Mouse (Mus musculus): ENCODE data around the gene Fstl1.

Gene Fstl1

DNA sequence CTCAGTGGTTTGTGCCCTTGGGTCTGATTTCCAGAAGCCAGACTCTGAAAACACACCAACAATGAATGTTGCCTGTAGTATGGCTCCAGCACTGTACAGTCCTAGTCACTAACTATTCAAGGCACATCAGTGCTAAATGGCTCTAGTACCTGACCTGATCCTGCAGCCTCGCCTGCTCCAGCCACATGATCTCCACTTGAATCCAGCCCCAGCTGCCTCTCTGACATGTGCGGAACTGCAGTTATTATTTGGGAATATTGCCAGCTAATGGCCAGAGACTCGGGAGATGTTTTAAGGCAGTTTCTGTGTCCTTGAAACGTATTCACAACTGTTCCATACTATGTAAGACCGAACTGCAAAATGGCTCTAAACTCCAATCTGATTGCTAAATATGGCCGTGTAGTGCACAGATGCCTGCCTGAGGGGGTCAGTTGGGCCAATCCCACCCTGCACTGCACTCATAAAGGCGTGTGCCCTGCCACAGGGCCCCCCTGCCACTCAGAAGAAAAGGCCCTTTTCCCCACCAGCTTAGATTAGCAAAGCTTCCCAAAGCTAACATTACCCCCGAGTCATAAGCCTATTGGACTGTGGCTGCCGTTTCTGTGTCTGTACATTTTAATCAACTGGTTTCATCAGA is 11.0 kb downstream of the Fstl1 start:
- no peak for DNase-seq (ENCODE audit: extremely low spot score)

DNA sequence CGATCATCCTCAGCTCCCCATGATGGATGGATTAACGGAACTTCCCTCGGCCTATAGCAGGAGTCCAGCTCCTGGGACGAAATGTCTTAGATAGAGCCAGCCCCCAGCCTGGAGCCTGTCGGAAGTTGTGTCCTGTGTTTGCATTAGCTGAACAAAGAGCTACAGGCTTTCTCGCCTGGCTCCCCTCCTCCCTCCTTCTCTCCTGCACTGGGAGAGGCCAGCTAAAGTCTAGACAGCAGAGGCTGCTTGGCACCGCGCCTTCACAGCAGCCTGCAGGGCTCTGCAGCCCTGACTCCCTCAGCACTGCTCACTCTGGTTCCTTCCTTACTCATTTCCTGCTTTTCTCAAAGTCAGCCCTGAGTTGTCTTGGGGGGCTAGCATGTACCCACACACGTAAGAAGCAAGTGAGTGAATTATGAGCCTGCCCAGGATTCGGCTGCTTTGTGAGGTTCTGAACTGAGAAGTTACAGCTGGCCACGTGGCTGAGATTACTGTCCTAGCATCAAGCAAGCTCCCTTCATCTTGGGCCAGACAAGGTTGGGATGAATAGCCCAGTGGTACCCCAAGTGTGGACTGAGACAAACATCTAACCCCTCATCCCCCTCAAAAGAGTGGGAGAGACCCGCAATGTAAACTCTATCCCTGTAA is 11.8 kb downstream of the Fstl1 start:
- peak; percentile 66 for DNase-seq (ENCODE audit: extremely low spot score)

DNA sequence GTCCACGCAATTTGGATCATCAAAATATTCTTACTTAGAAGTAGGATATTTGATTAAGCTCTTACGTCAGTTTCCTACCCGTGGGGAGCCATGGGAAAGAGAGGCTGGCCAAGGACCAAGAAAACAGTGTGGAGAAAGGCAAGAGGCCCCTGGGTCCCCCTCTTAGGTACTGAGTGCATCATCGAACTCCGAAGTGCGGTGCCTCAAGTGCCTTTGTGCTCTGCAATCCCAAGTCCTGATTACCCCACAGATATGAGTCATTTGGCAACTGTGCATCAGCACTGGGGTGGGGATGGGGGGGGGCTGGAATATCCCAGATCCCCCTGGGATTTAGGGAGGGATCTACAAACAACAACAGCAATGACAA is 12.3 kb downstream of the Fstl1 start:
- DNase-seq (ENCODE audit: extremely low spot score), result no peak

DNA sequence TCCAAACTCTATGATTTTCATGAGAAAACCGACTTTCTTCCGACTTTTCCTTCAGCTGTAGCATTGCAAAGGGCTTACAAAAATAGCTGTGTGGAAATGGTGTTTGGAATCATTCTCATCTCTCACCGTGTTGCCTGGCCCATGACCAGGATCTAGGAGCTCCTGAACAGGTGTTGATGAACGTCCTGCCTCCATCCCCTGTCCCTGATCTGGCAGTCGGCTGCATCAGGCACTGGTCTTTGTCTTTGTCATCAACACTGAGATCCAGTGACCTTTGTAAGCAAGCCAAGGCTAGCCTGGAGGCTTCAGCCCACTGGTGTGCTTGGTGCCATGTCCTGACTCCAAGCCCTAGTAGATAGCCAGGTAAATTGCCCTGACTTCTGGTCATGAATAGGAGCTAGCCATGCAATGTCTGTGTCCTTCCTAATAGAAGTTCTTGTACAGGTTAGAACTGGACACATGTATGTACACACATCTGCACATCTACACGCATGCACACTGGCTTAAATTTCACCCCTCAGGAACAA is 12.8 kb downstream of the Fstl1 start:
- DNase-seq (ENCODE audit: extremely low spot score), result no peak

DNA sequence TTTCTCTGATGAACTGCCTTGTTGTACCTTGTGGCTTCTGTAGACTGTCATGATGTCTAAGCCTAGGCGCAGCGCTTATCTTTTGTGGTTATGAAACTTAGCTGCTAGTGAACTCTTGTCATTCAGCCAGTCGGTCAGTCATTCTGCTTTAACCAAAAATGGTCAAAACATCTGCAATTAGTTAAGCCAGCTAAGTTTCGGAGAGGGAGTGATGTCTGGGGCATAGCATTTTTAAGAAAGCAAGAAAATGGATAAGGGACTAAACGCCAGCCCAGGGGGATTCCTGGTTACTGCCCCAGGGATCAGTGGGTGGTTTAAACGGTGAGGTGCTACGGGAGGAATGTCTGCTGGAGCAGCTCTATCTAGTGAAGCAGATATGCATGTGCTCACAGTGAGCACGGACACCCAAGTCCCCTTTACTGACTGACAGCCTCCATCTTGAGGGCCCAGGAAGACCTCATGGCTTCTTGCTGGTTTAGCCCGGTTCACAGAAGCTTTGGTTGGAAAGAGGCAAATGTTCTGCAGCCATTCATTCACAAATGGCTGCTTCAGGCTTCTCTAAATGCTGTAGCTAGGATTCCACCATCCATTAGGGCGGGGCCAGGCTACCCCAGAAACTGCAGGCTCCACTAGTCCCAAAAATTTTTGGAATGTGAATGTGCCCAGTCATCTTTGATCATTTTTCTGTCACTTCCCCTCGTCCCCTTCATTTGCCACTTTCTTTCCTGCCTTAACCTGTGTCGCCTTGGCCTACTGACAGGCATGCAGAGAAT is 13.5 kb downstream of the Fstl1 start:
- DNase-seq (ENCODE audit: extremely low spot score), result no peak

DNA sequence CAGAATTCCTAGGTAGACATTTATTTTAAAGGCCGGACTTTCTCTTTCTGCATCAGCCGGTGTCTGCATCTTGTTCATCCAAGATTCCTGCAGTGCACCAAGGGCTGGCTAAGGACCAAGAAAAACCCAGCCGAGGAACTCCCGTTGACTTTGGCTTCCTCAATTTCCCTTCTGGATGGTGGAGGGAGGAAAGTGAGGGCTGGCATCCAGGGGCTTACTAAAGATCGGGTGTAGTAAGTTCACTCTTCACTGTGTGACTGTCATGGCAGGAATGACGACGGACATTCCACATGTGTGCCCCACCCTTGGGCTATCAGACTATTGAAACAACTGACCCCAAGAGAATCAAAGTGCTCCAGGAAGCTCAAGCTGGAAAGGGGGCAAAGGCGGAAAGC is 14.1 kb downstream of the Fstl1 start:
- DNase-seq (ENCODE audit: extremely low spot score), result no peak

DNA sequence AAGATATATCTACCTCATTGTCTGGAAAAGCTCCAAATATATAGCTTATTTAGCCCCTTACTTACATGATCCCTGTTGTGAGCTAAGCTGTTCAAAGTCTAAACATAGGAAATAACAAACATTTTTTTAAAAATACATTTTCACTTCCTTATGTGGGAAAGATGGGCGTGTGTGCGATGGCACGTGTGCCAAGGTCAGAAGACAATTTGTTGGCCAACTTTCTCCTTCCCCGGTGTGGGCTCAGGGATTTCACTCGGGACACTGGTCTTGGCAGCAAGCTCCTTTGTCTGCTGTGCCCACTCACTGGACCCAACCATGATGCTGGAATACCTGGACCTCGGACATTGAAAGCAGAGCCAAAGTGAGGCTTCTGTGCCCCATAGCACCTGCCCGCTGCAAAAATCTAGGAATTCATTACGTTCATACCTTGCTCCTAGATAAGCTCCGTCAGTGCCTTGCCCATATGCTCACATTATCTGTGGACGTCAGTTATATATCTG is 19.0 kb downstream of the Fstl1 start:
- DNase-seq (ENCODE audit: extremely low spot score), result no peak

DNA sequence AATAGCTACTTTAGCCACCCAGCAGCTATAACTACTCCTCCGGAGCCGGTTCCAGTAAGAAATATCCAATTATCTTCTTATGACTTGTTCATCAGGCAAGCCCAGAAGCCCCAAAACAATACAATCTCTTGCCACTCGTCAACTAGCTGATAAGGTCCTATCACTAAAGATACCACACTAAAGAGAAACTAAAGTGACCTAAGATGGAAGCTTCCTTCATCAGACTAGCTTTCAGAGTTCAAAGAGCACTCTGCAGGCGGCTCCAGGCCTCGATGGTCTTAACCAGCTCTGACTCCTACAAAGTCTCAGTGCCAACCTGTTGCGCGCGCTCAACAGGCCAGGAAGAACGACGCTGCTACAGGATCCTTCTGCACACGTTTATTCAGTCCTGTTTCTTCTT is 19.6 kb downstream of the Fstl1 start:
- no peak for DNase-seq (ENCODE audit: extremely low spot score)

DNA sequence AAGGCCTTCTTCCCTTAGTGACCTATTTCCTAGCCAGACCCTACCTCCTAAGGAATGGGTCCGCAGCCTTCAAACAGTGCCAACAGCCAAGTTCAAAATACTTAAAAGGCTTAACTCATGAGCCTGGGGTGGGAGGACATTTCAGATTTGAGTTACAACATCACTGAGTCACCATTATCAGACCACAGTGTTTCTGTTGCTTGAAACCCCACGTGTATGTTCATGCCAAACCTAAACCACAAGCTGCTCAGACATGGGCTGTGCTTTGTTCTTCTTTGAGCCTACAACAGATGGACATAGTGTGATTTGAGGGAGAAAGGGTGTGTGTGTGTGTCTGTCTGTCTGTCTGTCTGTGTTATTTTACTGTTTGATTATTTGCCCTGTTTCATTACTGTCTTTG is 24.4 kb downstream of the Fstl1 start:
- no peak for DNase-seq (ENCODE audit: extremely low spot score)

DNA sequence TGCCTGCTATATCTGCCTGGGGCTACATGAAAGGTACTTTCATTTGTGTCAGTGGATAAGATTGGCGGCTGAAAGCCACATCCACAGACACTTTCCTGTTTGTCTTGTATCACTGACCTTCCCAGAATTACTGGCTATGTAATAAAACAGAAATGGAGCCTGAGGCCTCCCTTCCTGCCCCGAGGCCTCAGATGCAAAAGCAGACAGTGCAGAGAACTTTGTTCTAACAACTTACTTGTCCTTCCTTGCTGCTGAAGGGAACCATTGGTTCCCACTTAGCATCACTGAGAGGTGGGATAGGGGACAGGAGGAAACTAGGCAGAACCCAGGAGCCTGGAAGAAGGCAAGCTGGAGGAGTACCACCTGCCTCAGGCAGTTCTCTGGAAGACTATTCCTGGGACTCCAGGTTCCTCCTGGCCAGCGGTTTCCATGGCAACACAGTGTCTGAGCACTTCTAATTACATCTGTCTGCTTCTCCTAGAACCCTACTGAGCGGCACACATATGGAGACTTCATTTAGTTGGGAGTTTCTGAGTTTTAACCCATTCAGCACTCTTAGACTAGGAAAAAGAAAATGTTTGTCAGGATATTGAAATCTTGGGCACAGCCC is 26.1 kb downstream of the Fstl1 start:
- peak; percentile 21 for DNase-seq (ENCODE audit: extremely low spot score)

DNA sequence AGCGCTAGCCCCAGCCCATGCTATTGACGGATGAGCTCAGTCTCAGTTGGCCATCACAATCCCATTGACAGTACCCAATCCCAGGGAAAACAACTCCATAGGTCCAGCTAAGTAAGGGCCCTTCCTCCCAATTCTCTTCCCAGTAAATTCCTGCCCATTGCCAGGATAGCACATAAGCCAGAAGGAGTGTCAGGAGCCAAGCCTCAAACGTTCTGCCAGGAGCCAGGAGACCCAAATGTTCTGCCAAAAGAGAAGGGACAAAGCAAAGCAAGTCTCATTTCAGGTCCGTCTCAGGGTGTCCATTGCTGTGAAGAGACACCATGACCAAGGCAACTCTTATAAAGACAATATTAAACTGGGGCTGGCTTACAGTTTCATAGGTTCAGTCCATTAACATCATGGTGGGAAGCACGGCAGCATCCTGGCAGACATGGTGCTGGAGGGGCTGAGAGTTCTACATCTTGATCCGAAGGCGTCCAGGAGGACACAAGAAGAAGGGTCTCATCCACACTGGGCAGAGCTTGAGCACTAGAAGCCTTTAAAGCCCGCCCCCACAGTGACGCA is 26.8 kb downstream of the Fstl1 start:
- no peak for DNase-seq (ENCODE audit: extremely low spot score)

DNA sequence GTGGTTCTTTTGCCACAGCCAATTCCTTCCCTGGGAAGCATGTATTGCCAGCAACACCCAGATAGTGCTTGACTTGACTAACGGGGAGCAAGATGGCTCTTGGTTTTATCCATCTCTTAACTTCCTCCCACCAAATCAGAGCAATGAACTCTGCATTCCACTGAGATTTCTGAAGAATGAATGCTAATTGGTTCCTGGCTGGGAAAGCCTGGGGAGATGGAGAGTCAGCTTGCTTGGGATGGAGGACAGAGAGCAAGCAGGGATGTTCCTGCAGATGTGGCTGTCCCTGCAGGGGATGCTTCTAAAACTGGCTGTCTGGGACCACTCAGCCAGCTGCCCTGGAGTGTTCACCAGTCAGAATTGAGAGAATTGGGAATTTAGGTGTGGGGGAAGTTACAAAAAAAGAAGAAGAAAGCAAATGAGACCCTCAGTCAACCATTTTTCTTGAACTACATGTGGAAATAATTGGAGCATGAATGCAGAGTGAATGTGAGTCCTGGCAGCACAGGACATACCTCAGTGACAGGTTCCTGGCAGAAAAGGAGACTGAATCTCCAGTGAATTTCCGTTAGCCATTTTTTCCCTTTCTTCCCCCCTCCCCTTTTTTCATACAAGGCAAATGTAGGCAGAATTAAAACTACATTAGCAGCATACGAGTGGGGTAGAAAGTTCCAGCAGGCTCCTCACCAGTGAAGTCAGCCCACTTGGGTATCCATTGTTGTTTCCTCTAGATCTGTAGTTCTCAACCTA is 29.2 kb downstream of the Fstl1 start:
- no peak for DNase-seq (ENCODE audit: extremely low spot score)

DNA sequence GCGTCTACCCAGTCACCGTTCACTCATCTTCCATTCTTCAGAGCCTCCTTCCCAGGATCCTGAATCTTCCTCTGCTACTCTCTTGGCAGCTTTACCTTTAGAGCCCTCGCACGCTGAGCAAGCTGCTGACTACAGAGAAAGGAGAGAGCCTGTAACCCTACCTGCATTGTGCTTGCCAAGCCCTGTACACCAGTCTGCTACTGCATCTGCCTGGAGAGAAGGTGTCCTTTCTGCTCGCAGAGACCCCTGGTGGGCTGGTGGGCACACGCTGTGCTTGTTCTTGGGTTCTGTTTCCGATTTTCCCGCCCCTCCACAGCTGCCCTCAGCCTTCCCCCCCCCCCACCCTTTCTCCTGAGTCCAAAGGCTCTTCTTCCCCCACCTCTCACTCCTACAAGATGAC is 30.6 kb downstream of the Fstl1 start:
- DNase-seq (ENCODE audit: extremely low spot score), result no peak

DNA sequence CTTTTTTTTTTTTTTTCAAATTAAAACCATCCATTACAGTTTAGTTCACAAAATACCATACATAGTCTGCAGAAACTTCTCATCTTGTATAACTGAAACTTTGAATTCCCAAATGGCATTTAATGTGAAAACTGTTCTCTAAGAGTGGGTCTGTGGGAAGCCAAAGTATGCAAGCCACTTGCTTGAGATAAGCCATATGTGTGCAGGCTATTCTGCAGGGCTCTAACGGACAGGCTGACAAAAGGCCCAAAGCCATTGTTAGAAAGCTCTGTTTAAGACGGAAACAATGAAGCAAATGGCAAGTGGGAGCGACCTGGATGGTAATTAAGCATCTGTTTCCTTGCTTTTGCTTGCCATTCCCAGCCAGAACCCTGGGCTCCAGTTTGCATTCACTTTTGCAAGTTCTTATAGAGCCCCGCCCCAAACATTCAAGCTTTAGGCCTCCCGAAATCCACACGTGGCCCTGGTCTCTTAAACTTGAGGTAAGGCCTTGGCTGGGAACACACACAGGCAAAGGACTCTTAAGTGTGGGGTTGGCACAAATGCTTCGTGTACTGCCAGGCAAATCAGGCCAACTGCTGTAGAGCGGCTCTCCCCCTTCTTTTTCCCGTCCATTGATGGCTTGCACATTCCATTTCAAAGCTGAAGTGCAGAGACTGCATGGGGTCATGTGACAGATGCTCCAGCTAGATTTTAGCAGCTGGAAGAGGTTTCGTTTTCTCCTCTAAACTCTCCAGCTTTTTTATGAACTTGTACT is 32.4 kb downstream of the Fstl1 start:
- no peak for DNase-seq (ENCODE audit: extremely low spot score)

DNA sequence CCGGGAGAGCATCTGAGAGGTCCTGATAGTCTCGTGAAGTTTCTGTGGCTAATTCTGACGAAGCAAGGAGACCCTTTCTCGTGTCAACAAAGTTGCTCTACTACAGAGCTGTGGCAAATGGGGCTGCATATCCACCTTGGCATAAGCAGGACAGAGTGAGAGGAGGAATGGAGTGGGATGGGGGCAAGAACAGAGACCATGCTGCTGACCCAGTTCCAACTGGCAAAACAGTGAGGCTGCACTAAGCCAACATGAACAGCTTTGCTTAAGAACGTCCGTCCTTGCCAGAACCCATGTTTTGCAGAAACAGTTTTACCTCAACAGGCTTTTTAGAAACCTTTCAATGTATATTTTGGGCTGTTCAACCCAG is 32.9 kb downstream of the Fstl1 start:
- DNase-seq (ENCODE audit: extremely low spot score), result no peak

DNA sequence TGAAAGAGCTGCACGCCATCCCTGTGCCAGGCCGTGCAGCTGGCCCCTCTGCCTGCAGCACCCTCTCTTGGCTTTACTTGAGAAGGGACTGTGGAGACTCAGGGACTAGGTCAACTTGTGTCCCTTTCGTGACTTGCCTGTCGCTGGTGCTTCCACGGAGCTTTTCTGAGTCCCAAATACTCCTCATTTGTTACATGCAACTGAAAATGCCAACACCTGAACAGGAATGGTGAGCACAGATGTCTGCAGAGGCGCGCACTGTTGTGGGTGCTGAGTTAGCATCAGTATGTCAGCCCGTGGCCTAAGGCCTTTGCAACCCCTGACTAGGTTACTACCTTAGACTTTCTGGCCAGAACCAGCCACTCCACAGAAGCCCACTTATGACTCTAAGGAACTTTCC is 35.2 kb downstream of the Fstl1 start:
- DNase-seq (ENCODE audit: extremely low spot score), result no peak

DNA sequence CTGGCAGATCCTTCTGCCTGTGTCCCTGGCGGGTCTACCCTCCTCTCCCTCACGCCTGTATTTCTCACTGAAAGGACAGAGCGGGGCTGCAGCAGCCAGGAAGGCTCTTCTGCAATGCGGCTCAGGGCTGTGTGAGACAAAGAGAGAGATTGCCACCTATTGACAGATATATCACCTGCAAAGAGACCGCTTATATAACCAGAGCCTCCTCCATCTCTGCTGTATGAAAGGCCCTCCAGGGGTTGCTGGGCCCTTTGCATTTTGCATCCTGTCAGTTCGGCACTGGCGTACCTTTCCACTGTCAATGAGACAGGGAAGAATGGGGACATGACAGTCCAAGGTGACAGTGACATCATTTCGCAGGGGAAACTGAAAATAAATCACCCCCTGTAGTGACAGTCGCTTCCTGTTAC is 35.8 kb downstream of the Fstl1 start:
- no peak for DNase-seq (ENCODE audit: extremely low spot score)

DNA sequence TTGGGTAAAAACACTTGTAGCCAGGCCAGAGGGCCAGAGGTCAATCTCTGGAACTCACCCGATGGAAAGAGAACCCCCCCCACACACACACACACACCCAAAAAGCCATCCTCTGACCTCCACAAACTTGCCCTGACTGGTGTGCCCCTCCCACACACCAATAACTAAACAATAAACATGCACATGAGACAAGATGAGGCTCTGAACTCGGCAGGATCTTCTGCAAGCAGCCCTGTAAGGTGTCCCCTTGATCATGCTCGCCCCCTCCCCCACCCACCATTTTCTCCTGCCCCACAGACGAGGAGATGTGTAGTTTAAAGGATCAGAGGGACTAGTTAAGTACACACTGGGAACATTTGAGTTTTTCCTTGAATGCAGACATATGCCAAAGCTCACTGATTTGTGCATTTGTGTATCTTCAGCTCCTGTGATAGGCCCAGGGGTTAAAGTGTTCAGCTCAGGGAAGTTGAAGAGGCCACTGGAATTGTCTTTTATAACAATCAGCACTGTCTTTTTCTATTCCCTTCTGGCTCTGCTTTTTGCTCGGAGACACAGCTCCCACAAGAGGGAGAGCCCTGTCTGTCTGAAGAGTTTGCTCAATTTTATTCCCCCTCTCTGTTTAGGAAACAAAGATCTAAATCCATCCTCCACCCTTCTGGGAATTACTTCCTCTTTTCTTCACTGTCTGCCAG is 37.2 kb downstream of the Fstl1 start:
- no peak for DNase-seq (ENCODE audit: extremely low spot score)

DNA sequence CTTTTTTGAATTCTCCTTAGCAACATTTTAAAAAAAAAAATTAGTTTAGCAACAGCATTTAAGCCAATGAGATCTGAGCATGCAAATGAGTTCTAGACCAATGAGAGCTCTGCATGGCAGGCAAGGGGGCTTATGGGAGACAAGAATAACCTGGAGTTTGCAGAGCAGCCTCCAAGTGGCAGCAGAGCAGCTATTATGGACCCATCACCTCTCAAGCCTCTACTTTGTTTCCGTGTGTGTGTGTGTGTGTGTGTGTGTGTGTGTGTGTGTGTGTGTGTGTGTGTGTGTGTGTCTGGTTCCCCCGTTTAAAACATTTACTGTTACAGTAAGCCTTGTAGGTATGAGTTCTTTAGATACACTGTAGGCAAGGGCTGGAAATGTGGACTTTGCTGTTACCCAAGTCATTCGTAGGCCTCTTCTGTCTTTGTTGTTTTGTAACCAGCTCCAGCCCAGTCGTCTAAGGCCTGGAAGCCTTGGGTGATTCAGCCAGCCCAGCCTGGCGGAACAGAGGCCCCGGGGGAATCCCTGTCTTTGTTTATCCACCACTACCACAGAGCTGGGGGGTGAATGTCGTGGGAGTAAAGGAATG is 37.8 kb downstream of the Fstl1 start:
- DNase-seq (ENCODE audit: extremely low spot score), result peak; percentile 65

DNA sequence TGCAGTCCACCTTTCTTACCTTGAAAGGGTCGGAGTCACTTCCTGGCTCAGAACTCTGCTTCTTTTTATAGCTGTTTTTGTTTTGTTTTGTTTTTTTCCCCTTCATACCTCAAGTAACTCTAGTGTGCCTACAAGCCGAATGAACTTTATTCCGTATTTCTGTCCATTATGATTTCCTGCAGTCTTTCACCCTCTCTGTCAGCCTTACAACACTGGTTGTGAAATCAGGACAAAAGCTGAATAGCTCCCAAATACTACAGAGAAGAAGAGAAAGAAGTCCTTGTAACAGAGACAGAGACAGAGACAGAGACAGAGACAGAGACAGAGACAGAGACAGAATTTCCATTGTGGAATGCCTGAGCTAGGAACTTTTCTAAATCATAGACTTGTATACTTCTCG is 41.3 kb downstream of the Fstl1 start:
- no peak for DNase-seq (ENCODE audit: extremely low spot score)

Data from embryo, embryonic 9.5 days (tissue).